Mouse (Mus musculus): ENCODE results near the gene Atf6b. TPM values are rescaled to one million over a fixed set of nuclear protein-coding genes. Genes with fewer than 3 reads are reported as not detected.

Atf6b gene
- polyA plus RNA-seq, 1 experiment from 2014 or later: 103 TPM

DNA sequence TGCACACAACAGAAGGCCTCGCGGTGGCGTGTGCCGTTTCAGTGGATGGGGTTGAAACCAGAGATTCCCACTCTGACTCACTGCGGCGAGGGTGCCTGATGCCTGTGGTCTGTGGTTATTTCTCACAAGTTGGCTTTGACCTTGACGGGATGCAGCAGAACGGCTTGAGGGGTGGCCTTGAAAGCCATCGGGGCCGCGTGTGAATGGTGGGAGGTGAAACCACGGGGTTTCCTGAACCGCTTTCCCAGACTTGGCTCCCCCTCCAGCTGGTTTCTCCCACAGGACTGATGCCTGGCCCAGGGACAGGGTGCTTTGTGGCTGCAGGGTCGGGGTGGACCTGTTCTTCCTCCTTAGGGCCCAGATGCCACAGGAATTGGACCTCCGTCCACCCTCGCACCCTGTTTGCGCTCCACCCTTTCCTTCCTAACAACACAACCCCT, 34.2 kb downstream of the Atf6b start:
- no peaks in the 10 kb centered on the region for H3K36me3 ChIP-seq (replicated peaks)
- DNase-seq (ENCODE audit: low spot score): no peak
- no peak overlapping the region for H3K27ac ChIP-seq (replicated peaks)
- 81% methylated on average over 17 of the region's 17 CpGs for WGBS
- H3K27me3 ChIP-seq (replicated peaks; ENCODE audit: low read depth, poor library complexity, severe bottlenecking): peaks cover 65% of the 10 kb centered on the region
- no peaks in the 10 kb centered on the region for H3K9me3 ChIP-seq
- H3K4me1 ChIP-seq: peaks cover 26% of the 10 kb centered on the region
- no peak overlapping the region for H3K4me3 ChIP-seq

DNA sequence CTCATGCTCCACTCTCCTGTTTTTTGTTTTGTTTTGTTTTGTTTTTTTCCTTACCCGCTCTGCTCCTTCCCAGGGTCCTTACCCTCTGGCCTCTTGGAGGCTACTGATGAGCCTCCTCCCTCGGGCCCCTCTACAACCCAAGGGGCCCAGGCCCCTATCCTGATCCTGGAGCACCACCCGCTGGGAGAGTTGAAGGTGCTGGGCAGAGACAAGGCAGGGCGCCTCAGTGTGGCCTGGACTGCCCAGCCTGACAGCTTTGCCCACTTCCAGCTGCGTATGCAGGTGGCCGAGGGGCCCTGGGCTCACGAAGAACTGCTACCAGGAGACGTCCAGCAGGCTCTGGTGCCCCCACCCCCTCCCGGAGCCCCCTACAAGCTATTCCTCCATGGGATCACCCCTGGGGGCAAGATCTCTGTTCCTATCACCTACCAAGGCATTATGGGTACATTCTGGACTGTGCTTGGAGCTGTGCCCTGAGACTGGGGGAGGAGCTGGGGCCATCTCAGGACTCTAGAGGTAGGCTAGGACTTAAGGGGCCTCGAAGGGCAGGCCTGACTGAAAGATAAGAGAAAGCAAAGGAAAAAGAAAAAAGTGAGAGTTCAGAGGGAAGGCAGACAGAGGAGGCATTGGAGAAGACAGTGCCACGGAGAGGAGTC, 35.1 kb downstream of the Atf6b start:
- Histone ChIP-seq H3K27ac (replicated peaks) (no peak overlapping the region), H3K27me3 (replicated peaks; ENCODE audit: low read depth, poor library complexity, severe bottlenecking) (peaks cover 57% of the 10 kb centered on the region), H3K36me3 (replicated peaks) (no peaks in the 10 kb centered on the region), H3K4me3 (no peak overlapping the region), H3K4me1 (peaks cover 26% of the 10 kb centered on the region), H3K9me3 (no peaks in the 10 kb centered on the region)
- no peak for DNase-seq (ENCODE audit: low spot score)
- 78% methylated on average over 11 of the region's 11 CpGs for WGBS

DNA sequence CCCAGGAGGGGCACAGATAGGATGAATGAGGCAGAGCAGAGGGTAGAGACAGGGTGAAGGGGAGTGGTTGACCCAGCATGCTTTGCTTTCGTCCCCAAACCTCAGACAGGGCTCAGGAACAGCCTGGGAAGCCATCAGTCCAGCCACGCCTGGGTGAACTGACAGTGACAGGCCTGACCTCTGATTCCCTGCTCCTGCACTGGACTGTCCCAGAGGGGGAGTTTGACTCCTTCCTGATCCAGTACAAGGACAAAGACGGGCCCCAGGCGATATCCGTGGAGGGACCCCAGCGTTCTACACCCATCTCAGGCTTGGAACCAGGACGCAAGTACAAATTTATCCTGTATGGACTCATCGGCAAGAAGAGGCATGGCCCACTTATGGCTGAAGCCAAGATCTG, 36.2 kb downstream of the Atf6b start:
- Histone ChIP-seq H3K4me3 (no peak overlapping the region), H3K9me3 (no peaks in the 10 kb centered on the region), H3K4me1 (peaks cover 26% of the 10 kb centered on the region), H3K36me3 (replicated peaks) (no peaks in the 10 kb centered on the region), H3K27me3 (replicated peaks; ENCODE audit: low read depth, poor library complexity, severe bottlenecking) (peaks cover 45% of the 10 kb centered on the region), H3K27ac (replicated peaks) (no peak overlapping the region)
- whole genome bisulfite sequencing: 73% methylated on average over 8 of the region's 8 CpGs
- no peak for DNase-seq (ENCODE audit: low spot score)

DNA sequence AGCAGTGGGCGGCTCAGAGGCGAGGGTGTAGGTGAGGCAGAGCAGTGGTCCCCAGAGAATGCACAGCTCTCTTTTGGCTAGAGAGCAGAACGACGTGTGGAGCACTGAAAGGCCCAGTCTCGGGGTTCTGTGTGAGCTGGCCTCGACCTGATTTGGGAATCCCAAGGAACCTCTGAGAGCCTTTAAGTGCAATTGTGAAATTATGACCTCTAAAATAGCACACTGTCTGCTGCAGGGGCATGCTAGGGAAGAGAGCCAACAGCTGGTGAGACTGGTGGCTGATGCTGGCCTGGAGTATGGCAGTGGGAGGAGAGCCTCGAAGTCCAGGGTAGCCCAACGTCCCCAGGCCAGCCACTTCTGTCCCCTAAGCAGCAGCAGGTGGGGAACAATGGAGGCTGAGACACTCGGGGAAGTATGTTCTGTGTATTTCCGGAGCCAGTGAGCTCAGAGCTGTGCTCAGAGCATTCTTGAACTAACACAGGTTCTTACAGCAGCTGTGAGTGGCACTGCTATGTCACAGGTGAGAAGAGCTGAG, 36.8 kb downstream of the Atf6b start:
- no peaks in the 10 kb centered on the region for H3K9me3 ChIP-seq
- DNase-seq (ENCODE audit: low spot score): no peak
- H3K27ac ChIP-seq (replicated peaks): no peak overlapping the region
- peaks cover 26% of the 10 kb centered on the region for H3K4me1 ChIP-seq
- H3K27me3 ChIP-seq (replicated peaks; ENCODE audit: low read depth, poor library complexity, severe bottlenecking): peaks cover 39% of the 10 kb centered on the region
- H3K4me3 ChIP-seq: no peak overlapping the region
- 77% methylated on average over 10 of the region's 10 CpGs for WGBS
- no peaks in the 10 kb centered on the region for H3K36me3 ChIP-seq (replicated peaks)

DNA sequence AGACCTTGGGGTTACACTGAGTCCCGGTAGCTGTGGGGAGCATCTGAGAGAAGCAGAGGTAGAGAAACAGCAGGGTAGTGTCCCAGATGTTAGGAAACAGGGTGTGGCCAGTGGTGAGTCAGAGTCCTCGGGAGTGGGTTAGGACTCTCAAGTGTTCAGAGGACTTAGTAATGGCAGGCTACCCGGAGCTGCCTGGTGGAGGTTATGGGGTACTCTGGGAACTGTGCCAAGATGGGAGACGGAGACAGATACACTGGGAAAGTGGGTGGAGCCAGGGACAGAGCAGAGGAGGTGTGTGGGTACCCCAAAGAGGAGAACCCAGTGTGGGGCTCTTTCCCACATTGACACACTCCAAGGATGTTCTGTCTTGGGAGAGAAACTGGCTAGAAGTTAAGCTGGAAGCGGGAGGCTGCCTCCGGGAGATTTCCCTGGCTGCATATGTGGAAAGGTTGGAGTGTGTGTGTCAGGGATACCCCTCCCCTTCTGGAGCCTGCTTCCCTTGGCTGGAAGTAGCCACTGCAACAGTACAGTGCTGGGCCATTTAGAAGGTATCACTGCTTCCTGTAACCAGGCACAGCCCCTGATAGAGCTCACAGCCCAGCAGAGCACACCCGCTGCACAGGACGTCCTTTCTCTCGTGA, 37.4 kb downstream of the Atf6b start:
- Histone ChIP-seq H3K36me3 (replicated peaks) (no peaks in the 10 kb centered on the region), H3K27ac (replicated peaks) (no peak overlapping the region), H3K4me1 (peaks cover 26% of the 10 kb centered on the region), H3K27me3 (replicated peaks; ENCODE audit: low read depth, poor library complexity, severe bottlenecking) (peaks cover 33% of the 10 kb centered on the region), H3K4me3 (no peak overlapping the region), H3K9me3 (no peaks in the 10 kb centered on the region)
- DNase-seq (ENCODE audit: low spot score): no peak
- 78% methylated on average over 9 of the region's 9 CpGs for WGBS

DNA sequence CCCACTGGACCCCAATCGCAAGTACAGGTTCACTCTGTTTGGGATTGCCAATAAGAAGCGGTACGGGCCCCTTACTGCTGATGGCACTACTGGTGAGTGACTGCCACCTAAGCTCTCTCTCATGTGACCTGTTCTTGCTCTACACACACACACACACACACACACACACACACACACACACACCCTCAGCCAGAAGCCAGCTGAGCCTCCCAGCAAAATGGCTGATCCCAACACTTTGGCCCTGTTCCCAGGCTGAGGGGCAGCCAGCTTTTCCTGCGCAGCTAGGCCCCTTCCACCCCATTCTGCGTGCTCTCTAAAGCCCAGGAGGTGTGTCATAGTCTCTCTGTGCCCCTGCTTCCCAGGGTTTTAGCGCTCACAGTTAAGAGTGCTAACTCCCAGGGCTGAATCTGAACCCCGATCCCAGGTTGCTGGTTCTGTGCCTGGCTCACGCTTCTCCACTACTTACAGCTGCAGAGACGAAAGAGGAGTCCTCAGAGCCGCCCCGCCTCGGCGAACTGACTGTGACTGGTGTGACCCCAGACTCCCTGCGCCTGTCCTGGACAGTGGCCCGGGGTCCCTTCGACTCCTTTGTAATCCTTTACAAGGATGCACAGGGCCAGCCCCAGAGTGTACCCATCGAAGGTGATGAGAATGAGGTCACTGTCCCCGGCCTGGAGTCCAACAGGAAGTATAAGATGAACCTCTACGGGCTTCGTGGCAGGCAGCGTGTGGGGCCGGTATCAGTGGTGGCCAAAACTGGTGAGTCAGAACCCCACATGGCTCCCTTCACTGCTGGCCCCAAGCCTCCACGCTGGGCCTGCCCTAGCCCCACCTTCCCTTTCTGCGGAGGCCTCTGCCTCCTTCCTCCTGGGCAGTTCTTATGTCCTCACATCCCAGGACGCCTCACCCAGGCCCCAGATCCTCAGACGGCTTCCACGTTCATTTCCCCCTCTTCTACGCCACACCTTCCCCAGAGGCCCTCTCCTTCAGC, 38.5 kb downstream of the Atf6b start:
- no peak for DNase-seq (ENCODE audit: low spot score)
- Histone ChIP-seq H3K36me3 (replicated peaks) (no peaks in the 10 kb centered on the region), H3K9me3 (no peaks in the 10 kb centered on the region), H3K4me1 (peaks cover 19% of the 10 kb centered on the region), H3K4me3 (no peak overlapping the region), H3K27me3 (replicated peaks; ENCODE audit: low read depth, poor library complexity, severe bottlenecking) (peaks cover 23% of the 10 kb centered on the region), H3K27ac (replicated peaks) (no peak overlapping the region)
- WGBS: 83% methylated on average over 28 of the region's 28 CpGs

DNA sequence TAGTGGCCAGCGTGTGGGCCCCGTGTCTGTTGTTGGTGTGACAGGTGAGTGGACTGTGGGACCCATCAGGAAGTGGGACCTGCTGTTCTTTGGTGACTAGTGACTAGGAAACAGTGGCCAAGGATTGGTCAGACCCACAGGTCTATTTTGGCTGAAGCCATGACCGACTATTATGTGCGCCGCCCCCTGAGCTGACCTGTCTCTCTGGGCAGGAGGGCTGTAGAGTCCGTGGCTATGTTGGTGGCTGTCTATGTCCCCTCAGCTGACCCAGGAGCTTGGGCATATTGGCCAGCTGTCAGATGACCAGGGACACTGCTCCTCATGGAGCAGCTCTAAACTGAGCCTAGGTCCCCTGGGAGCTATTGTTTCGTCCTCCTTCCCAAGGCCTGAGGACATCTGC, 41.9 kb downstream of the Atf6b start:
- Histone ChIP-seq H3K27me3 (replicated peaks; ENCODE audit: low read depth, poor library complexity, severe bottlenecking) (no peaks in the 10 kb centered on the region), H3K4me3 (no peak overlapping the region), H3K4me1 (peaks cover 6% of the 10 kb centered on the region; the same call in 1 of the 2 replicates), H3K27ac (replicated peaks) (no peak overlapping the region), H3K9me3 (no peaks in the 10 kb centered on the region), H3K36me3 (replicated peaks) (no peaks in the 10 kb centered on the region)
- no peak for DNase-seq (ENCODE audit: low spot score)
- 90% methylated on average over 7 of the region's 7 CpGs for WGBS

DNA sequence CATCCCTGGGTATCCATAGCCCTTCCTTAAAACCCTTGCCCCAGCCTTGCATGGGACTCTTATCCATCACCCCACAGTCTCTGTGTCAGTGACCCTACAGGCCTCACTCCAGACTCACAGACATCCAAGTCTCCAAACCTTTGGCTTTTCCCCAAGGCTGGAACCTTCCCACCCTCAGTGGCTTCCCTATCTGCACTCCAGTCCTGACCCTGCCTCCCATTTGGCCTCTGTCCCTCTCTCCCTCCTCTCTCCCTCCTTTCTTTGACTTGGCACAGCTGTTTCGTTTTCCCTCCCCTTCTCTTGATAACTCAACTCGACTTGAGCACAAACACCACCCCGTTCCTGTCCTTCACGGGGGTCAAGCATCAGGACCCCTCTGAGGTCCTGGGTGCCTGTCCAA, 43.5 kb downstream of the Atf6b start:
- Histone ChIP-seq H3K27me3 (replicated peaks; ENCODE audit: low read depth, poor library complexity, severe bottlenecking) (no peaks in the 10 kb centered on the region), H3K4me3 (no peak overlapping the region), H3K36me3 (replicated peaks) (no peaks in the 10 kb centered on the region), H3K27ac (replicated peaks) (no peak overlapping the region), H3K4me1 (peaks cover 3% of the 10 kb centered on the region; the same call in 1 of the 2 replicates), H3K9me3 (no peaks in the 10 kb centered on the region)
- DNase-seq (ENCODE audit: low spot score): no peak
- WGBS: 80% methylated on average over 4 of the region's 4 CpGs

DNA sequence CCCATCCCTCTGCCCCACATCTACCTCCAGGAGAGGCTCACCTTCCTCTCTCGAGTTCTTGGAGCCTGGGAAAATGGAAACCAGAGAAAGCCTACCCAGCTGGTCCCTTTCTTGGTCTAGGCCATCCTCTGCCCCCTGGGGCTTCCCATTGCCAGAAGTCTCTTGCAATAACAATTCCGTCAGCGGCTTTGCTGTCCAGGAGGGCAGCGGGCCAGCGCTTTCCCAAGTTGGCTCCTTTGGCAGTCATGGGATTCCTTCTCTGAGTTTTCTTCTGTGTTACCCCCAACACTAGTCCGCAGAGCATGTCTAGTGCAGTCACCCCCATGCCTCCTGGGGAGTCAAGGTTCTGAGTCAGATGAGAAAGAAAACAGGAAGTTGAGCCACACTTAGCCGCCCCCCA, 46.0 kb downstream of the Atf6b start:
- no peaks in the 10 kb centered on the region for H3K4me1 ChIP-seq
- DNase-seq (ENCODE audit: low spot score): no peak
- H3K9me3 ChIP-seq: no peaks in the 10 kb centered on the region
- no peak overlapping the region for H3K4me3 ChIP-seq
- no peaks in the 10 kb centered on the region for H3K27me3 ChIP-seq (replicated peaks; ENCODE audit: low read depth, poor library complexity, severe bottlenecking)
- no peaks in the 10 kb centered on the region for H3K36me3 ChIP-seq (replicated peaks)
- H3K27ac ChIP-seq (replicated peaks): no peak overlapping the region
- 72% methylated on average over 7 of the region's 7 CpGs for WGBS

DNA sequence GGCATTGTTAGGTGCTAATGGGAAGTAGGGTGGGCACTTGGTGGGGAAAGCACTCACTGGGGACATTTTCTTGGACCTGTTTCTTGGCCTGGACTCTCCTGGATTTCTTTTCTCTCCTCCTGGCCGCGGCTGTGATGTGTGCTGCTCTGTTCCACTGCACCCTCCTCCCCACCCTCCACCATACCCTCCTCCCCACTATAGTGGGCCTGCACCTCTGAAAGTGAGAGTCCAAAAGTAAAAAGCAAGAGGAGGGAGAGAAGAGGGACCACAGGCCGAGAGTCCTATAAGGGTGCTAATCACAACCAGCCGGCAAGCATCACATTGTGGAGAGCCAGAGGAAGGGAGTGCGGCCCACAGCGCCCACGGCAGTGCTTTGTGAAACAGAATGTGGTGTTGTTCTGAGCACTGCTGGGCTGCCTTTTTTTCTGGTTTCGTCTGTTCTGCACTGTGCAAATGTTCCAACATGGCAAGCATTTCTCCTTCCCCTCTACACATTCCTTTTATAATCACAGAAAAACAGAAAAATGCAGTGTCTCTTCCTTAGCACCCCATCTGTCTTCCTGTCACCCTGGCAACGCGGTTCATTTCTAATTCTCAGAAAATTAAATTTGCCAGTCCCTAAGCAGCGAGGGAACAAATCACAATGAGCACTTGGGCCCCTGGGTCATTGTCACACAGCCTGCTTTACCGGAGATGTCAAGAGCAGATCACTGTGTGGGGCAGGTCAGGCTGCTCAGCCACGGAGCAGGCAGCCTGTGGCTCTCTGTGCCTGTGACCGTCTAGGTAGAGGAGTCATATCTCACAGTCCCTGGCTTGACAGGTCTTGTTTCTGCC, 52.8 kb downstream of the Atf6b start:
- Histone ChIP-seq H3K4me3 (no peak overlapping the region), H3K4me1 (peaks cover 12% of the 10 kb centered on the region; the same call in 1 of the 2 replicates), H3K27ac (replicated peaks) (0 out of 2 replicates have a peak overlapping the region, but pooled peaks have one; percentile 7), H3K27me3 (replicated peaks; ENCODE audit: low read depth, poor library complexity, severe bottlenecking) (no peaks in the 10 kb centered on the region), H3K9me3 (no peaks in the 10 kb centered on the region), H3K36me3 (replicated peaks) (no peaks in the 10 kb centered on the region)
- peak; percentile 17 for DNase-seq (ENCODE audit: low spot score)
- WGBS: 62% methylated on average over 14 of the region's 14 CpGs

DNA sequence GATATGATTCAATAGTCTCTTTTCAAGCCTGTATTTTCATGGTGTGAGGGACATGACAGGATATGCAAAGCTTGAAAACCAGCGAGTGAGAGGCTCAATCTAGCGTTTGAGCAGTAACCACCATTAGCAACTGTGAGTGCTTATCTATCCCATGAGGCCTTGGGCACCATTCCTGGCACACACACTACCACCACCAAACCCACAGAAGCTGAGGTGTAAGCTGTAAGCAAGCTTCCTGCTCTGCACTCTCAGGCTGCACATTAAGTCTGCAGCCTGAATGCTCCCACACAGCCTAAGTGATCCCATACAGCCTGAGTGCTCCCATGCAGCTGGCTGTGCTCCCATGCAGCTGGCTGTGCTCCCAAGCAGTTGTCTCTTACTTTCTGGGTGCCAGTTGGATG, 53.7 kb downstream of the Atf6b start:
- no peak overlapping the region for H3K4me3 ChIP-seq
- H3K4me1 ChIP-seq: peaks cover 12% of the 10 kb centered on the region; the same call in 1 of the 2 replicates
- DNase-seq (ENCODE audit: low spot score): no peak
- no peaks in the 10 kb centered on the region for H3K27me3 ChIP-seq (replicated peaks; ENCODE audit: low read depth, poor library complexity, severe bottlenecking)
- H3K36me3 ChIP-seq (replicated peaks): no peaks in the 10 kb centered on the region
- 74% methylated on average over 2 of the region's 2 CpGs for WGBS
- H3K9me3 ChIP-seq: no peaks in the 10 kb centered on the region
- H3K27ac ChIP-seq (replicated peaks): no peak overlapping the region

Measured in embryonic facial prominence, embryonic 10.5 days (tissue).